Mouse (Mus musculus) forebrain, embryonic 11.5 days (tissue): ENCODE data around the gene Ppp1ca. TPM values are rescaled to one million over a fixed set of nuclear protein-coding genes. Genes with fewer than 3 reads are reported as not detected.

Experiments
- ATAC-seq: fragments of 200-750 bp; cut with Nextera tagmentation; replicated peaks from 2 replicates; pipeline ENCODE4 v1.8.0; 2017; ENCODE audit warnings: moderate TSS enrichment; ENCODE audit not compliant: low FRiP score
- DNase-seq: peaks from one replicate; pipeline ENCODE4 v3.0.0-alpha.2; 2017; ENCODE audit warnings: low spot score
- H3K27ac ChIP-seq: fragments of 300-500 bp; sonication (generic); 2 replicates; pipeline ENCODE4 v1.5.1; 2014; ENCODE audit warnings: low read depth, low read length
- H3K27me3 ChIP-seq: fragments of 300-500 bp; sonication (generic); 2 replicates; pipeline ENCODE4 v1.6.1; 2014; ENCODE audit warnings: mild to moderate bottlenecking, low read length, mixed read lengths; ENCODE audit not compliant: control insufficient read depth, insufficient read depth
- H3K36me3 ChIP-seq: fragments of 300-500 bp; sonication (generic); 2 replicates; pipeline ENCODE4 v1.6.1; 2014; ENCODE audit warnings: mild to moderate bottlenecking, low read length, moderate library complexity, mixed read lengths; ENCODE audit not compliant: control insufficient read depth, insufficient read depth
- H3K4me1 ChIP-seq: fragments of 300-500 bp; sonication (generic); replicated peaks from 2 replicates; pipeline ENCODE4 v1.6.1; 2014; ENCODE audit warnings: low read length, mixed read lengths; ENCODE audit not compliant: control insufficient read depth, insufficient read depth
- H3K4me2 ChIP-seq: fragments of 300-500 bp; sonication (generic); 2 replicates; pipeline ENCODE4 v1.6.1; 2014; ENCODE audit warnings: low read depth, mild to moderate bottlenecking, low read length, moderate library complexity, mixed read lengths; ENCODE audit not compliant: severe bottlenecking
- H3K4me3 ChIP-seq: fragments of 300-500 bp; sonication (generic); 2 replicates; pipeline ENCODE4 v1.5.1; 2014; ENCODE audit warnings: low read depth, low read length
- H3K9ac ChIP-seq: fragments of 300-500 bp; sonication (generic); 2 replicates; pipeline ENCODE4 v1.6.1; 2014; ENCODE audit warnings: low read length
- H3K9me3 ChIP-seq: fragments of 300-500 bp; sonication (generic); 2 replicates; pipeline ENCODE4 v1.6.1; 2016; ENCODE audit warnings: low read length, mixed read lengths; ENCODE audit not compliant: control insufficient read depth
- WGBS: fragments of 180-500 bp; shearing (Covaris S2); extraction: QIAGEN DNeasy Blood & Tissue Kit; methylation state at CpG from one replicate; pipeline ENCODE4 v1.1.7; 2014; 5-methylcytosine and 5-hydroxymethylcytosine counted together
- polyA plus RNA-seq: library from polyadenylated mRNA; unstranded; fragments of >200 nt; fragmentation: Nextera tagmentation; extraction: Ambion mirVana; gene quantifications from 2 replicates; pipeline ENCODE4 v1.2.1, GENCODE M21; 2014

Ppp1ca gene
- polyA plus RNA-seq, 1 experiment from 2014 or later = 856 TPM

GRCm38 (mm10) chr19:4147782-4148490, 43.9 kb upstream of the Ppp1ca start:
- H3K4me1 ChIP-seq = peaks cover 7% of the 10 kb centered on the region
- peak overlapping the region; percentile 83 for H3K4me2 ChIP-seq
- H3K9ac ChIP-seq = peak overlapping the region; percentile 45
- ATAC-seq (no peak; the same call in 1 of the 2 replicates), DNase-seq (no peak)
- no peaks in the 10 kb centered on the region for H3K27me3 ChIP-seq
- 36% methylated on average over 9 of the region's 9 CpGs for WGBS
- H3K4me3 ChIP-seq = peak overlapping the region; percentile 89
- H3K9me3 ChIP-seq = no peaks in the 10 kb centered on the region; the same call in 1 of the 2 replicates
- no peak overlapping the region for H3K27ac ChIP-seq
- H3K36me3 ChIP-seq = no peaks in the 10 kb centered on the region

DNA sequence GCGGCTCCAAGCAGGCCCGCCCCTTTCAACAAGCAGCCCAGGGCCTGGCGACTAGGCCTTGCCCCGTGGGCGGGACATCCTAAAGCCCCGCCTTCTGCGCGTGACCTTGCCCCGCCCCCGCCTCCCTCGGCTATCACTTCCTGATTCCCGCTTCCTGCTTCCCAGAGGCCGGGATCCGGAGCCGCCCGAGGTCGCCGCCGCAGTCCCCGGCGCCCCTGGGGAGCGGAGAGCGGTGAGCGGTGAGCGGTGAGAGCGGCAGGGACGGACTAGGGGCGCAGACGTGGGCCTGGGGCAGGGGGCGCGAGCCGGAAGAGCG, 43.4 kb upstream of the Ppp1ca start, which contains the start of gene Coro1b:
Gene Coro1b, plus strand, starts transcription at position 129 of the 316 bp plus-strand sequence.
- H3K27ac ChIP-seq = no peak within 1 kb of the TSS
- no peaks in the 10 kb centered on the region for H3K27me3 ChIP-seq
- peak within 1 kb of the TSS; percentile 89 for H3K4me3 ChIP-seq
- H3K4me2 ChIP-seq = peak within 1 kb of the TSS; percentile 83
- H3K9me3 ChIP-seq = no peaks in the 10 kb centered on the region; the same call in 1 of the 2 replicates
- DNase-seq = peak; percentile 98
- no peaks in the 10 kb centered on the region for H3K36me3 ChIP-seq
- H3K4me1 ChIP-seq = peaks cover 7% of the 10 kb centered on the region
- WGBS = 0% methylated on average over 32 of the region's 33 CpGs
- ATAC-seq = peak; percentile 98
- peak within 1 kb of the TSS; percentile 86 for H3K9ac ChIP-seq

DNA sequence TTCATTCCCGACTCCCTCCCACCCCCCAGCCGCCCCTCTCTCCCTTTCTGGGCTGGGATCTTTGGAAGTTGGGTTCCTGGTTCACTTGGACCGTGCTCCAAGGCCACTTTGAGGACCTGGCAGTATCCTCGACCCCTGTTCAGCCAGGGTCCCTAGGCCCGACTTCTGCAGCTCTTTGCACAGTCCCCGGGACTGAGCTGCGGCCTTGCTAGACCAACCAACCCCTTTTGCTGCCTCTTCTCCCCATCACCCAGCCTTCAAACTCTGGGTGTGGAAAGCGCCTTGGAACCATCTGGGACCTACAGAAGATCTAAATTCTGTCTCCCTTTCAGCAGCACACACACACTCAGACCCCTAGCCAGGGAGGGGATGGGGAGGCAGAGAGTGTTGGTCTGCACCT, 43.0 kb upstream of the Ppp1ca start:
- Histone ChIP-seq H3K36me3 (no peaks in the 10 kb centered on the region), H3K27me3 (no peaks in the 10 kb centered on the region), H3K4me1 (peaks cover 7% of the 10 kb centered on the region), H3K9me3 (no peaks in the 10 kb centered on the region; the same call in 1 of the 2 replicates), H3K27ac (no peak overlapping the region), H3K9ac (peak overlapping the region; percentile 86), H3K4me3 (peak overlapping the region; percentile 89), H3K4me2 (peak overlapping the region; percentile 83)
- 6% methylated on average over 8 of the region's 8 CpGs for WGBS
- ATAC-seq (peak; percentile 11; the same call in 1 of the 2 replicates), DNase-seq (no peak)

DNA sequence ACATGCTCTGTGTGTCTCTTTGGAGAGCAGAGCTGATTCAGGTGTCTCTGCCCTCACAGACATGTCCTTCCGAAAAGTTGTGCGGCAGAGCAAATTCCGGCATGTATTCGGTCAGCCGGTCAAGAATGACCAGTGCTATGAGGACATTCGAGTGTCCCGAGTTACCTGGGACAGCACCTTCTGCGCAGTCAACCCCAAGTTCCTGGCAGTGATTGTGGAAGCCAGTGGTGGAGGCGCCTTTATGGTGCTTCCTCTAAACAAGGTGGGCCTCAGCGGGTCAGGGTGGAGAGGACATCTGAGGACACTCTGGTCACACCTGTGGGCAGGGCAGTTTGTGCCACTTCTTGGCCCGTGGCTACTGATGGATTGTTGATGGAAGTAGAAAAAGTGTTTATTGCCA, 42.6 kb upstream of the Ppp1ca start:
- Histone ChIP-seq H3K27ac (no peak overlapping the region), H3K36me3 (no peaks in the 10 kb centered on the region), H3K9me3 (no peaks in the 10 kb centered on the region; the same call in 1 of the 2 replicates), H3K4me1 (peaks cover 7% of the 10 kb centered on the region), H3K4me3 (peak overlapping the region; percentile 89), H3K27me3 (no peaks in the 10 kb centered on the region), H3K9ac (peak overlapping the region; percentile 86), H3K4me2 (peak overlapping the region; percentile 83)
- 87% methylated on average over 11 of the region's 11 CpGs for WGBS
- DNase-seq (no peak), ATAC-seq (no peak)

DNA sequence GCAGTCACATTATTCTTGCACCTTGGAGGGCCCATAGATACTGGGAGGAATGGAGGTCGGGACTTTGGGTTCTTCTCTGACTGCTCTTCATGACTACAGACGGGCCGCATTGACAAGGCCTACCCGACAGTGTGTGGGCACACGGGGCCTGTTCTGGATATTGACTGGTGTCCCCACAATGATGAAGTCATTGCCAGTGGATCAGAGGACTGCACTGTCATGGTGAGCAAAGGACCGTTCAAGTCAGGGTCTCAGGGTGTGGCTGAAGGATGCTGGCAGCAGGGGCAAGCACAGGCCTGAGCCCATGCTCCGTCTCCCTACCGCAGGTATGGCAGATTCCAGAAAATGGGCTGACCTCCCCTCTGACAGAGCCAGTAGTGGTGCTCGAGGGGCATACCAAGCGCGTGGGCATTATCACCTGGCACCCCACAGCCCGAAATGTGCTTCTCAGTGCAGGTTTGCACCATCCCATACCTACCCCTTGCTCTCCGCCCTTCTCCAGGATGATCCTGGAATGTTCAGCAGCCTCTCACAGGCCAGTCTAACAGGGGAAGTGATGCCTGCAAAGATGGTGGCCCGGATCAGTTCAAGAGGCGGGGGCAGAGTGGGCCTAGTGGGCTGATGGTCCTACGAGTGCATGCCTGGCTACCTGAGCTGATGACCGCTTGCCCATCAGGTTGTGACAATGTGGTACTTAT, 42.0 kb upstream of the Ppp1ca start:
- H3K9me3 ChIP-seq = no peaks in the 10 kb centered on the region; the same call in 1 of the 2 replicates
- H3K27me3 ChIP-seq = no peaks in the 10 kb centered on the region
- 95% methylated on average over 17 of the region's 17 CpGs for WGBS
- no peak overlapping the region for H3K4me3 ChIP-seq
- ATAC-seq = no peak
- no peak for DNase-seq
- H3K27ac ChIP-seq = no peak overlapping the region
- no peak overlapping the region for H3K9ac ChIP-seq
- no peaks in the 10 kb centered on the region for H3K36me3 ChIP-seq
- H3K4me1 ChIP-seq = peaks cover 7% of the 10 kb centered on the region
- H3K4me2 ChIP-seq = no peak overlapping the region

GRCm38 (mm10) chr19:4150567-4151487, 41.0 kb upstream of the Ppp1ca start:
- DNase-seq (no peak), ATAC-seq (no peak)
- H3K4me3 ChIP-seq = no peak overlapping the region
- no peaks in the 10 kb centered on the region for H3K36me3 ChIP-seq
- H3K4me1 ChIP-seq = peaks cover 11% of the 10 kb centered on the region
- no peak overlapping the region for H3K27ac ChIP-seq
- no peak overlapping the region for H3K9ac ChIP-seq
- H3K27me3 ChIP-seq = no peaks in the 10 kb centered on the region
- 91% methylated on average over 22 of the region's 22 CpGs for WGBS
- no peak overlapping the region for H3K4me2 ChIP-seq
- no peaks in the 10 kb centered on the region; the same call in 1 of the 2 replicates for H3K9me3 ChIP-seq

- H3K4me1 ChIP-seq = peaks cover 11% of the 10 kb centered on the region
- WGBS = 69% methylated on average over 5 of the region's 5 CpGs
These were observed 40.4 kb upstream of the Ppp1ca start for GRCm38 (mm10) chr19:4151488-4151860.

GRCm38 (mm10) chr19:4151898-4152297, 40.0 kb upstream of the Ppp1ca start:
- Histone ChIP-seq H3K9me3 (no peaks in the 10 kb centered on the region), H3K4me3 (no peak overlapping the region), H3K36me3 (no peaks in the 10 kb centered on the region), H3K27me3 (no peaks in the 10 kb centered on the region), H3K4me2 (no peak overlapping the region), H3K4me1 (peaks cover 11% of the 10 kb centered on the region), H3K27ac (no peak overlapping the region), H3K9ac (no peak overlapping the region)
- 89% methylated on average over 5 of the region's 5 CpGs for WGBS
- ATAC-seq (no peak), DNase-seq (no peak)

More at GRCm38 (mm10) chr19:4151488-4151860, 40.4 kb upstream of the Ppp1ca start:
- ATAC-seq (no peak), DNase-seq (no peak)
- Histone ChIP-seq H3K4me2 (no peak overlapping the region), H3K27ac (no peak overlapping the region), H3K27me3 (no peaks in the 10 kb centered on the region), H3K9ac (no peak overlapping the region), H3K36me3 (no peaks in the 10 kb centered on the region), H3K4me3 (no peak overlapping the region), H3K9me3 (no peaks in the 10 kb centered on the region)
